ENCODE assay signal across 8 mouse cellular contexts in genomic region chr1:83727215-83727614, GRCm38 (mm10).
DNase-seq lines count a peak whose midpoint lies in the region; ATAC-seq and TF ChIP-seq lines count a peak whose summit lies in the region.

No protein-coding gene starts in this region.

- H3K9me3 ChIP-seq in forebrain, embryonic 11.5 days (ENCODE audit: control insufficient read depth, low read length) = no peaks in the 10 kb centered on the region
- no peaks in the 10 kb centered on the region for H3K9me3 ChIP-seq in forebrain, embryonic 10.5 days
- no peaks in the 10 kb centered on the region for H3K9me3 ChIP-seq in embryonic facial prominence, embryonic 12.5 days

- no peaks in the 10 kb centered on the region for H3K4me1 ChIP-seq in forebrain, embryonic 11.5 days (replicated peaks; ENCODE audit: control insufficient read depth, insufficient read depth, low read length)
- no peaks in the 10 kb centered on the region for H3K4me1 ChIP-seq in forebrain, embryonic 10.5 days
- H3K4me1 ChIP-seq in testis, adult 2 months (ENCODE audit: control insufficient read depth, insufficient read depth, low read length) = no peaks in the 10 kb centered on the region
- no peaks in the 10 kb centered on the region for H3K4me1 ChIP-seq in embryonic facial prominence, embryonic 12.5 days

- H3K9ac ChIP-seq in forebrain, embryonic 11.5 days (ENCODE audit: low read length) = no peak overlapping the region
- no peak overlapping the region for H3K9ac ChIP-seq in embryonic facial prominence, embryonic 12.5 days

- TF ChIP-seq CTCF in testis, adult 2 months (IDR thresholded peaks at IDR 0.05; ENCODE audit: control insufficient read depth, insufficient read depth, insufficient replicate concordance, low read depth, low read length) = peak; percentile 12; the same call in 1 of the 2 replicates

- peak; percentile 72 for ATAC-seq in forebrain, embryonic 11.5 days (replicated peaks; ENCODE audit: low FRiP score)
- ATAC-seq in embryonic facial prominence, embryonic 12.5 days (ENCODE audit: insufficient number of reproducible peaks, insufficient read depth, low FRiP score, low TSS enrichment) = 0 out of 2 replicates have a peak, but pooled peaks have one; percentile 64

- DNase-seq in forebrain, embryonic 11.5 days (ENCODE audit: low spot score) = peak; percentile 51
- no peak for DNase-seq in forebrain, embryonic 10.5 days (ENCODE audit: extremely low spot score, low spot score)
- DNase-seq in testis, postnatal 10 days (ENCODE audit: low spot score) = no peak
- DNase-seq in large intestine, adult 2 months (ENCODE audit: low read depth, low spot score) = peak; percentile 11
- DNase-seq in naive thymus-derived CD4-positive, alpha-beta T cell, adult 2 months (ENCODE audit: low read depth) = peak; percentile 47
- DNase-seq in gastrocnemius, postnatal 25 days = no peak

- no peak overlapping the region for H3K27ac ChIP-seq in forebrain, embryonic 11.5 days (ENCODE audit: low read depth, low read length)
- no peak overlapping the region for H3K27ac ChIP-seq in forebrain, embryonic 10.5 days
- no peak overlapping the region for H3K27ac ChIP-seq in testis, adult 2 months (ENCODE audit: control insufficient read depth, insufficient read depth, low read depth, low read length)
- H3K27ac ChIP-seq in embryonic facial prominence, embryonic 12.5 days = no peak overlapping the region

- no peaks in the 10 kb centered on the region for H3K27me3 ChIP-seq in forebrain, embryonic 11.5 days (ENCODE audit: control insufficient read depth, insufficient read depth, low read length)
- no peaks in the 10 kb centered on the region for H3K27me3 ChIP-seq in forebrain, embryonic 10.5 days (ENCODE audit: poor library complexity, severe bottlenecking)
- no peaks in the 10 kb centered on the region for H3K27me3 ChIP-seq in testis, adult 2 months (ENCODE audit: control insufficient read depth, insufficient read depth, low read length)
- H3K27me3 ChIP-seq in embryonic facial prominence, embryonic 12.5 days = no peaks in the 10 kb centered on the region

- WGBS in forebrain, embryonic 11.5 days = 83% methylated on average over 4 of the region's 4 CpGs
- 83% methylated on average over 4 of the region's 4 CpGs for WGBS in forebrain, embryonic 10.5 days
- 81% methylated on average over 4 of the region's 4 CpGs for WGBS in embryonic facial prominence, embryonic 12.5 days
- WGBS in large intestine, adult 2 months = 87% methylated on average over 4 of the region's 4 CpGs

- no peaks in the 10 kb centered on the region for H3K36me3 ChIP-seq in forebrain, embryonic 11.5 days (ENCODE audit: control insufficient read depth, insufficient read depth, low read length)
- no peaks in the 10 kb centered on the region for H3K36me3 ChIP-seq in forebrain, embryonic 10.5 days (replicated peaks)
- H3K36me3 ChIP-seq in testis, adult 2 months (ENCODE audit: control insufficient read depth, insufficient read depth, low read length) = no peaks in the 10 kb centered on the region
- no peaks in the 10 kb centered on the region for H3K36me3 ChIP-seq in embryonic facial prominence, embryonic 12.5 days

- H3K4me2 ChIP-seq in forebrain, embryonic 11.5 days (ENCODE audit: low read depth, low read length, severe bottlenecking) = no peak overlapping the region
- H3K4me2 ChIP-seq in embryonic facial prominence, embryonic 12.5 days (replicated peaks) = no peak overlapping the region

- no peak overlapping the region for H3K4me3 ChIP-seq in forebrain, embryonic 11.5 days (ENCODE audit: low read depth, low read length)
- no peak overlapping the region for H3K4me3 ChIP-seq in forebrain, embryonic 10.5 days
- H3K4me3 ChIP-seq in testis, adult 2 months (ENCODE audit: control insufficient read depth, low read depth, low read length) = no peak overlapping the region
- H3K4me3 ChIP-seq in embryonic facial prominence, embryonic 12.5 days = no peak overlapping the region

- no peak for TF ChIP-seq POLR2A in testis, adult 2 months (IDR thresholded peaks at IDR 0.05; ENCODE audit: control insufficient read depth, low read depth, low read length)

Comparison
In these comparisons a context has a peak if more than half of its experiments do, and no peak if none do; other contexts are left out.
1. DNase-seq: peak in forebrain, embryonic 11.5 days (single experiment), large intestine, adult 2 months (single experiment) and naive thymus-derived CD4-positive, alpha-beta T cell, adult 2 months (single experiment); none in forebrain, embryonic 10.5 days (single experiment), testis, postnatal 10 days (single experiment) and gastrocnemius, postnatal 25 days (single experiment).